9 mouse cellular contexts compared by ENCODE assay signal in genomic region chr14:21991856-21992255, GRCm38 (mm10). TPM values are rescaled to one million over a fixed set of nuclear protein-coding genes. Genes with fewer than 3 reads are reported as not detected.
DNase-seq lines count a peak whose midpoint lies in the region; ATAC-seq and TF ChIP-seq lines count a peak whose summit lies in the region.
"Had no signal": no experiment of that assay in that cellular context is flagged by ENCODE, and none has a peak within 500 bp of the region (broad histone marks: within the 10 kb centered on the region; RNA-seq: fewer than 3 reads in every experiment).

No protein-coding gene starts in this region.

- H3K9ac ChIP-seq in hindbrain, postnatal 0 days (replicated peaks; ENCODE audit: low read length): no peak overlapping the region
- H3K9ac ChIP-seq in midbrain, embryonic 14.5 days (replicated peaks; ENCODE audit: low read length): no peak overlapping the region

- H3K9me3 ChIP-seq in hindbrain, postnatal 0 days (ENCODE audit: low read length): no peaks in the 10 kb centered on the region
- H3K9me3 ChIP-seq in midbrain, embryonic 14.5 days (ENCODE audit: control insufficient read depth, low read length): no peaks in the 10 kb centered on the region

- H3K4me3 ChIP-seq in hindbrain, postnatal 0 days (ENCODE audit: low read length): no peak overlapping the region; the same call in 1 of the 2 replicates
- H3K4me3 ChIP-seq in midbrain, embryonic 14.5 days (replicated peaks; ENCODE audit: low read depth, low read length): no peak overlapping the region

- H3K27me3 ChIP-seq in hindbrain, postnatal 0 days (ENCODE audit: insufficient read depth, low read length): peaks cover 39% of the 10 kb centered on the region
- peaks cover 43% of the 10 kb centered on the region for H3K27me3 ChIP-seq in midbrain, embryonic 14.5 days (ENCODE audit: control insufficient read depth, insufficient read depth, low read length)

- H3K4me2 ChIP-seq in hindbrain, postnatal 0 days (ENCODE audit: low read depth, low read length): peak overlapping the region; percentile 84
- H3K4me2 ChIP-seq in midbrain, embryonic 14.5 days (ENCODE audit: low read length): peak overlapping the region; percentile 88

- no peak for ATAC-seq in hindbrain, postnatal 0 days
- ATAC-seq in midbrain, embryonic 14.5 days (ENCODE audit: low FRiP score, low TSS enrichment): no peak

- DNase-seq in adrenal gland, postnatal 10 days: peak; percentile 35
- DNase-seq in adrenal gland, adult 18-20 months (ENCODE audit: low spot score in 2 of 2): no peak
- peak; percentile 57 for DNase-seq in embryo, embryonic 11 days
- DNase-seq in hindbrain, postnatal 0 days (ENCODE audit: low spot score): peak; percentile 20
- DNase-seq in midbrain, embryonic 14.5 days: peak; percentile 56
- no peak for DNase-seq in cerebellum, adult 8-10 months
- no peak for DNase-seq in thymus, postnatal 0 days (ENCODE audit: low spot score)
- DNase-seq in layer of hippocampus, adult 9-11 months: no peak

- H3K27ac ChIP-seq in hindbrain, postnatal 0 days: 0 out of 2 replicates have a peak overlapping the region, but pooled peaks have one; percentile 15
- H3K27ac ChIP-seq in midbrain, embryonic 14.5 days (replicated peaks; ENCODE audit: low read depth, low read length): no peak overlapping the region

- 32% methylated on average over 5 of the region's 5 CpGs for WGBS in hindbrain, postnatal 0 days
- WGBS in midbrain, embryonic 14.5 days: 11% methylated on average over 5 of the region's 5 CpGs

- H3K36me3 ChIP-seq in hindbrain, postnatal 0 days (ENCODE audit: insufficient read depth, low read length): no peaks in the 10 kb centered on the region
- no peaks in the 10 kb centered on the region for H3K36me3 ChIP-seq in midbrain, embryonic 14.5 days (ENCODE audit: control insufficient read depth, insufficient read depth, low read length)

- H3K4me1 ChIP-seq in hindbrain, postnatal 0 days (ENCODE audit: insufficient read depth, low read length): 0 out of 2 replicates have a peak, but pooled peaks cover 7% of the 10 kb centered on the region
- peaks cover 36% of the 10 kb centered on the region for H3K4me1 ChIP-seq in midbrain, embryonic 14.5 days (ENCODE audit: control insufficient read depth, insufficient read depth, low read length)

- no peak for TF ChIP-seq CTCF in hindbrain, postnatal 0 days (IDR thresholded peaks at IDR 0.05; ENCODE audit: low read depth)

RNA-seq across cellular contexts. Expression of gene Zfp503, which starts 2.5 kb away (rescaled TPM):
- 10 to 100 TPM; 17.9 to 25.1 TPM for total RNA-seq in adrenal gland, postnatal 10 days (2021)
- total RNA-seq in adrenal gland, adult 18-20 months (2021): 10 to 100 TPM; 21.9 to 25.3 TPM
- 25.5 and 25.6 TPM in 2 replicates for total RNA-seq in hindbrain, postnatal 0 days (2014; rRNA removed)
- polyA plus RNA-seq in hindbrain, postnatal 0 days (2015; fragmentation: Nextera tagmentation; extraction: Ambion mirVana): 8.4 and 10.4 TPM in 2 replicates
- 4.4 and 5.0 TPM in 2 replicates for polyA plus RNA-seq in midbrain, embryonic 14.5 days (2014; fragmentation: Nextera tagmentation; extraction: Ambion mirVana)
- 3.0 and 3.2 TPM in 2 replicates for polyA plus RNA-seq in thymus, postnatal 0 days (2015; fragmentation: Nextera tagmentation; extraction: Ambion mirVana)

RNA-seq across cellular contexts. Expression of gene Lrmda, which starts 27.7 kb away (rescaled TPM):
- total RNA-seq in adrenal gland, postnatal 10 days (2021): 1 to 10 TPM; 3.6 to 4.9 TPM
- total RNA-seq in adrenal gland, adult 18-20 months (2021): 1 to 10 TPM; 6.8 to 9.1 TPM
- total RNA-seq in hindbrain, postnatal 0 days (2014; rRNA removed): 0.21 TPM in 1 of 2 replicates, not detected in the other
- 0.52 and 0.53 TPM in 2 replicates for polyA plus RNA-seq in hindbrain, postnatal 0 days (2015; fragmentation: Nextera tagmentation; extraction: Ambion mirVana)
- polyA plus RNA-seq in midbrain, embryonic 14.5 days (2014; fragmentation: Nextera tagmentation; extraction: Ambion mirVana): 0.42 TPM in 1 of 2 replicates, not detected in the other
- polyA plus RNA-seq in thymus, postnatal 0 days (2015; fragmentation: Nextera tagmentation; extraction: Ambion mirVana): 0.21 and 0.32 TPM in 2 replicates
- polyA plus RNA-seq: small intestine, adult 2 months had no signal

Comparison
In these comparisons a context has a peak if more than half of its experiments do, and no peak if none do; other contexts are left out.
1. DNase-seq: peak in adrenal gland, postnatal 10 days (single experiment), embryo, embryonic 11 days (single experiment), hindbrain, postnatal 0 days (single experiment) and midbrain, embryonic 14.5 days (single experiment); none in adrenal gland, adult 18-20 months (0 of 2), cerebellum, adult 8-10 months (single experiment), thymus, postnatal 0 days (single experiment) and layer of hippocampus, adult 9-11 months (single experiment).